Mouse (Mus musculus) ES-Bruce4 (cell line): Measurements from ENCODE around the gene Slc10a6. TPM values are rescaled to one million over a fixed set of nuclear protein-coding genes. Genes with fewer than 3 reads are reported as not detected.

ENCODE experiments used
- H3K27ac ChIP-seq: 2 replicates; pipeline ENCODE4 v1.5.1; 2012; ENCODE audit warnings: low read length, inconsistent platforms; ENCODE audit not compliant: insufficient read depth
- H3K27me3 ChIP-seq: 2 replicates; pipeline ENCODE4 v1.6.1; 2012; ENCODE audit warnings: mild to moderate bottlenecking, low read length, inconsistent platforms; ENCODE audit not compliant: control insufficient read depth, poor library complexity, insufficient read depth, severe bottlenecking
- H3K36me3 ChIP-seq: 2 replicates; pipeline ENCODE4 v1.6.1; 2012; ENCODE audit warnings: inconsistent platforms, mild to moderate bottlenecking, low read length, moderate library complexity; ENCODE audit not compliant: control insufficient read depth, poor library complexity, insufficient read depth, severe bottlenecking
- H3K4me1 ChIP-seq: one replicate; pipeline ENCODE4 v1.8.1; 2011; ENCODE audit warnings: low read length; ENCODE audit not compliant: control insufficient read depth, insufficient read depth
- H3K4me3 ChIP-seq: 2 replicates; pipeline ENCODE4 v1.5.1; 2011; ENCODE audit warnings: low read depth, mild to moderate bottlenecking, low read length
- H3K9ac ChIP-seq: 2 replicates; pipeline ENCODE4 v1.6.1; 2012; ENCODE audit warnings: low read depth, mild to moderate bottlenecking, inconsistent platforms; ENCODE audit not compliant: poor library complexity, severe bottlenecking
- H3K9me3 ChIP-seq: replicated peaks from 2 replicates; pipeline ENCODE4 v1.6.1; 2012; ENCODE audit warnings: mild to moderate bottlenecking, low read length, inconsistent platforms; ENCODE audit not compliant: control insufficient read depth, poor library complexity, insufficient read depth, severe bottlenecking
- CTCF ChIP-seq: IDR thresholded peaks from one replicate; pipeline ENCODE4 v1.8.1; 2011; ENCODE audit warnings: low read depth, low read length
- EP300 ChIP-seq: IDR thresholded peaks from 2 replicates; pipeline ENCODE4 v1.6.1; 2011; ENCODE audit warnings: low read depth, low read length; ENCODE audit not compliant: insufficient read depth
- POLR2A ChIP-seq: IDR thresholded peaks from one replicate; pipeline ENCODE4 v1.8.1; 2011; ENCODE audit warnings: low read length; ENCODE audit not compliant: insufficient read depth
- polyA plus RNA-seq: library from polyadenylated mRNA; stranded (reverse); fragments of >200 nt; gene quantifications from 2 replicates; pipeline ENCODE4 v1.2.4, GENCODE M21; 2011; ENCODE audit warnings: low read depth; ENCODE audit not compliant: missing spikeins, insufficient read depth, insufficient read length

Gene Slc10a6
- polyA plus RNA-seq, 1 experiment = not detected

- no peaks in the 10 kb centered on the region for H3K36me3 ChIP-seq
- H3K9ac ChIP-seq = no peak overlapping the region
- no peaks in the 10 kb centered on the region for H3K27me3 ChIP-seq
- TF ChIP-seq CTCF (no peak), POLR2A (no peak), EP300 (no peak)
- H3K27ac ChIP-seq = no peak overlapping the region
- H3K4me1 ChIP-seq = no peaks in the 10 kb centered on the region
- H3K4me3 ChIP-seq = no peak overlapping the region
- H3K9me3 ChIP-seq = no peaks in the 10 kb centered on the region
Measured at GRCm38 (mm10) chr5:103591846-103592245, 37.4 kb downstream of the Slc10a6 start.

GRCm38 (mm10) chr5:103587219-103587618, 42.0 kb downstream of the Slc10a6 start:
- Histone ChIP-seq H3K27ac (no peak overlapping the region), H3K27me3 (no peaks in the 10 kb centered on the region), H3K4me3 (no peak overlapping the region), H3K4me1 (no peaks in the 10 kb centered on the region), H3K9me3 (no peaks in the 10 kb centered on the region), H3K9ac (no peak overlapping the region), H3K36me3 (no peaks in the 10 kb centered on the region)
- TF ChIP-seq CTCF = peak; percentile 80
- TF ChIP-seq EP300 = no peak

GRCm38 (mm10) chr5:103579680-103580420, 49.4 kb downstream of the Slc10a6 start:
- Histone ChIP-seq H3K4me1 (no peaks in the 10 kb centered on the region), H3K27me3 (no peaks in the 10 kb centered on the region), H3K9me3 (no peaks in the 10 kb centered on the region), H3K27ac (no peak overlapping the region), H3K36me3 (no peaks in the 10 kb centered on the region), H3K4me3 (no peak overlapping the region), H3K9ac (no peak overlapping the region)
- no peak for TF ChIP-seq EP300
- TF ChIP-seq CTCF = peak; percentile 3
- TF ChIP-seq POLR2A = no peak

GRCm38 (mm10) chr5:103569446-103569845, 59.8 kb downstream of the Slc10a6 start:
- no peak overlapping the region for H3K4me3 ChIP-seq
- H3K27ac ChIP-seq = no peak overlapping the region
- no peak overlapping the region for H3K9ac ChIP-seq
- H3K9me3 ChIP-seq = no peaks in the 10 kb centered on the region
- H3K4me1 ChIP-seq = no peaks in the 10 kb centered on the region
- no peaks in the 10 kb centered on the region for H3K36me3 ChIP-seq
- H3K27me3 ChIP-seq = no peaks in the 10 kb centered on the region
- TF ChIP-seq POLR2A (no peak), EP300 (no peak), CTCF (no peak)

GRCm38 (mm10) chr5:103568034-103568433, 61.2 kb downstream of the Slc10a6 start:
- H3K9ac ChIP-seq = no peak overlapping the region
- H3K4me3 ChIP-seq = no peak overlapping the region
- H3K27me3 ChIP-seq = no peaks in the 10 kb centered on the region
- no peaks in the 10 kb centered on the region for H3K4me1 ChIP-seq
- no peaks in the 10 kb centered on the region for H3K9me3 ChIP-seq
- TF ChIP-seq EP300 (no peak), POLR2A (no peak), CTCF (no peak)
- no peaks in the 10 kb centered on the region for H3K36me3 ChIP-seq
- H3K27ac ChIP-seq = no peak overlapping the region

- Histone ChIP-seq H3K27ac (no peak overlapping the region), H3K9ac (no peak overlapping the region), H3K36me3 (no peaks in the 10 kb centered on the region), H3K4me3 (no peak overlapping the region), H3K9me3 (no peaks in the 10 kb centered on the region), H3K27me3 (no peaks in the 10 kb centered on the region), H3K4me1 (no peaks in the 10 kb centered on the region)
- TF ChIP-seq POLR2A (no peak), EP300 (no peak), CTCF (no peak)
Measured at GRCm38 (mm10) chr5:103560546-103560945, 68.7 kb downstream of the Slc10a6 start.

Other genes with a start within 250 kb of the Slc10a6 start
- 25.2 and 26.5 TPM in 2 replicates for gene Ptpn13, start 204.2 kb downstream of the Slc10a6 start, polyA plus RNA-seq
- gene 1700016H13Rik, start 26.6 kb upstream of the Slc10a6 start, polyA plus RNA-seq = 0.46 TPM in 1 of 2 replicates, not detected in the other
- 23.3 and 26.4 TPM in 2 replicates for gene Aff1, start 63.0 kb upstream of the Slc10a6 start, polyA plus RNA-seq